Mouse (Mus musculus) liver, embryonic 12.5 days (tissue): ENCODE data around the gene Ctc1. TPM values are rescaled to one million over a fixed set of nuclear protein-coding genes. Genes with fewer than 3 reads are reported as not detected.

ENCODE experiments used
- ATAC-seq: fragments of 200-750 bp; cut with Nextera tagmentation; 2 replicates; pipeline ENCODE4 v1.8.0; 2017; ENCODE audit warnings: moderate number of reproducible peaks, mild to moderate bottlenecking, moderate library complexity
- H3K27ac ChIP-seq: fragments of 300-500 bp; sonication (generic); 2 replicates; pipeline ENCODE4 v1.5.1; 2016; ENCODE audit warnings: mild to moderate bottlenecking
- H3K27me3 ChIP-seq: fragments of 300-500 bp; sonication (generic); replicated peaks from 2 replicates; pipeline ENCODE4 v1.6.1; 2016; ENCODE audit warnings: mild to moderate bottlenecking, moderate library complexity
- H3K36me3 ChIP-seq: fragments of 300-500 bp; sonication (generic); 2 replicates; pipeline ENCODE4 v1.6.1; 2016; ENCODE audit warnings: mild to moderate bottlenecking, moderate library complexity
- H3K4me1 ChIP-seq: fragments of 300-500 bp; sonication (generic); 2 replicates; pipeline ENCODE4 v1.6.1; 2016
- H3K4me2 ChIP-seq: fragments of 300-500 bp; sonication (generic); 2 replicates; pipeline ENCODE4 v1.6.1; 2016; ENCODE audit warnings: mild to moderate bottlenecking, moderate library complexity
- H3K4me3 ChIP-seq: fragments of 300-500 bp; sonication (generic); 2 replicates; pipeline ENCODE4 v1.5.1; 2016; ENCODE audit warnings: mild to moderate bottlenecking, moderate library complexity
- H3K9ac ChIP-seq: fragments of 300-500 bp; sonication (generic); 2 replicates; pipeline ENCODE4 v1.6.1; 2016; ENCODE audit warnings: mild to moderate bottlenecking, moderate library complexity
- H3K9me3 ChIP-seq: fragments of 300-500 bp; sonication (generic); replicated peaks from 2 replicates; pipeline ENCODE4 v1.6.1; 2016; ENCODE audit warnings: mild to moderate bottlenecking, moderate library complexity
- WGBS: fragments of 180-500 bp; shearing (Covaris S2); methylation state at CpG from one replicate; pipeline ENCODE4 v1.1.7; 2016; ENCODE audit not compliant: insufficient replicate concordance; 5-methylcytosine and 5-hydroxymethylcytosine counted together
- polyA plus RNA-seq: library from polyadenylated mRNA; unstranded; fragments of >200 nt; fragmentation: Nextera tagmentation; extraction: Ambion mirVana; gene quantifications from 2 replicates; pipeline ENCODE4 v1.2.1, GENCODE M21; 2016

The Ctc1 gene
- polyA plus RNA-seq, 1 experiment from 2014 or later: 31.4 TPM

GRCm38 (mm10) chr11:69065394-69065925, 49.7 kb downstream of the Ctc1 start:
- H3K4me2 ChIP-seq: peak overlapping the region; percentile 91
- no peak overlapping the region for H3K9ac ChIP-seq
- H3K27me3 ChIP-seq: no peaks in the 10 kb centered on the region
- WGBS: 57% methylated on average over 3 of the region's 3 CpGs
- peak overlapping the region; percentile 57; the same call in 1 of the 2 replicates for H3K4me3 ChIP-seq
- ATAC-seq: no peak
- no peaks in the 10 kb centered on the region for H3K9me3 ChIP-seq
- no peaks in the 10 kb centered on the region for H3K36me3 ChIP-seq
- peaks cover 64% of the 10 kb centered on the region for H3K4me1 ChIP-seq
- peak overlapping the region; percentile 10; the same call in 1 of the 2 replicates for H3K27ac ChIP-seq

- ATAC-seq: peak; percentile 38
- no peaks in the 10 kb centered on the region for H3K27me3 ChIP-seq
- peaks cover 60% of the 10 kb centered on the region for H3K4me1 ChIP-seq
- peak overlapping the region; percentile 70 for H3K9ac ChIP-seq
- peak overlapping the region; percentile 57 for H3K4me3 ChIP-seq
- H3K27ac ChIP-seq: peak overlapping the region; percentile 69
- WGBS: 9% methylated on average over 29 of the region's 29 CpGs
- H3K4me2 ChIP-seq: peak overlapping the region; percentile 91
- no peaks in the 10 kb centered on the region for H3K36me3 ChIP-seq
- H3K9me3 ChIP-seq: no peaks in the 10 kb centered on the region
Measured at GRCm38 (mm10) chr11:69066163-69066861, 50.6 kb downstream of the Ctc1 start.

- peak overlapping the region; percentile 69 for H3K27ac ChIP-seq
- no peaks in the 10 kb centered on the region for H3K9me3 ChIP-seq
- H3K4me3 ChIP-seq: peak overlapping the region; percentile 57
- H3K4me1 ChIP-seq: peaks cover 60% of the 10 kb centered on the region
- H3K27me3 ChIP-seq: no peaks in the 10 kb centered on the region
- ATAC-seq: no peak
- no peaks in the 10 kb centered on the region for H3K36me3 ChIP-seq
- 13% methylated on average over 8 of the region's 8 CpGs for WGBS
- H3K4me2 ChIP-seq: peak overlapping the region; percentile 91
- H3K9ac ChIP-seq: peak overlapping the region; percentile 70; the same call in 1 of the 2 replicates
Measured at GRCm38 (mm10) chr11:69066956-69067355, 51.2 kb downstream of the Ctc1 start.

GRCm38 (mm10) chr11:69067601-69068000, 51.9 kb downstream of the Ctc1 start:
- H3K4me3 ChIP-seq: no peak overlapping the region
- peak overlapping the region; percentile 91 for H3K4me2 ChIP-seq
- peaks cover 65% of the 10 kb centered on the region for H3K4me1 ChIP-seq
- no peaks in the 10 kb centered on the region for H3K9me3 ChIP-seq
- no peaks in the 10 kb centered on the region for H3K36me3 ChIP-seq
- no peak for ATAC-seq
- no peaks in the 10 kb centered on the region for H3K27me3 ChIP-seq
- 50% methylated on average over 6 of the region's 6 CpGs for WGBS
- H3K27ac ChIP-seq: no peak overlapping the region
- H3K9ac ChIP-seq: 0 out of 2 replicates have a peak overlapping the region, but pooled peaks have one; percentile 22

- Histone ChIP-seq H3K36me3 (no peaks in the 10 kb centered on the region), H3K4me2 (peak overlapping the region; percentile 93), H3K27ac (peak overlapping the region; percentile 82), H3K9me3 (no peaks in the 10 kb centered on the region), H3K9ac (peak overlapping the region; percentile 80), H3K4me1 (peaks cover 75% of the 10 kb centered on the region), H3K27me3 (no peaks in the 10 kb centered on the region), H3K4me3 (peak overlapping the region; percentile 72)
- WGBS: under 1% methylated on average over 13 of the region's 13 CpGs
- no peak for ATAC-seq
Measured at GRCm38 (mm10) chr11:69070093-69070492, 54.4 kb downstream of the Ctc1 start.

- under 1% methylated on average over 47 of the region's 47 CpGs for WGBS
- Histone ChIP-seq H3K27me3 (no peaks in the 10 kb centered on the region), H3K4me3 (peak within 1 kb of the TSS; percentile 72), H3K9ac (peak within 1 kb of the TSS; percentile 80), H3K4me1 (peaks cover 71% of the 10 kb centered on the region), H3K9me3 (no peaks in the 10 kb centered on the region), H3K36me3 (no peaks in the 10 kb centered on the region), H3K4me2 (peak within 1 kb of the TSS; percentile 93), H3K27ac (peak within 1 kb of the TSS; percentile 82)
- peak; percentile 81 for ATAC-seq
Measured at GRCm38 (mm10) chr11:69070590-69071222, 55.0 kb downstream of the Ctc1 start, which contains the start of gene Tmem107. Gene Tmem107 (plus strand): TSS chr11:69070806.

GRCm38 (mm10) chr11:69071262-69071661, 55.6 kb downstream of the Ctc1 start:
- no peaks in the 10 kb centered on the region for H3K9me3 ChIP-seq
- H3K36me3 ChIP-seq: no peaks in the 10 kb centered on the region
- ATAC-seq: no peak
- H3K4me2 ChIP-seq: peak overlapping the region; percentile 93
- peaks cover 70% of the 10 kb centered on the region for H3K4me1 ChIP-seq
- H3K27me3 ChIP-seq: no peaks in the 10 kb centered on the region
- 38% methylated on average over 9 of the region's 9 CpGs for WGBS
- H3K9ac ChIP-seq: peak overlapping the region; percentile 80
- peak overlapping the region; percentile 82 for H3K27ac ChIP-seq
- H3K4me3 ChIP-seq: peak overlapping the region; percentile 72

- peaks cover 65% of the 10 kb centered on the region for H3K4me1 ChIP-seq
- H3K27me3 ChIP-seq: no peaks in the 10 kb centered on the region
- WGBS: 82% methylated on average over 11 of the region's 11 CpGs
- H3K27ac ChIP-seq: peak overlapping the region; percentile 93
- peak overlapping the region; percentile 48 for H3K4me3 ChIP-seq
- H3K4me2 ChIP-seq: peak overlapping the region; percentile 93
- H3K36me3 ChIP-seq: no peaks in the 10 kb centered on the region
- peak overlapping the region; percentile 69 for H3K9ac ChIP-seq
- no peaks in the 10 kb centered on the region for H3K9me3 ChIP-seq
- no peak for ATAC-seq
Measured at GRCm38 (mm10) chr11:69072234-69072633, 56.5 kb downstream of the Ctc1 start.

- peak overlapping the region; percentile 93 for H3K4me2 ChIP-seq
- H3K27me3 ChIP-seq: no peaks in the 10 kb centered on the region
- H3K27ac ChIP-seq: peak overlapping the region; percentile 93
- H3K9me3 ChIP-seq: no peaks in the 10 kb centered on the region
- ATAC-seq: no peak
- H3K4me1 ChIP-seq: peaks cover 61% of the 10 kb centered on the region
- 15% methylated on average over 9 of the region's 9 CpGs for WGBS
- H3K9ac ChIP-seq: peak overlapping the region; percentile 69
- H3K36me3 ChIP-seq: no peaks in the 10 kb centered on the region
- peak overlapping the region; percentile 48 for H3K4me3 ChIP-seq
Measured at GRCm38 (mm10) chr11:69072666-69073064, 57.0 kb downstream of the Ctc1 start.

GRCm38 (mm10) chr11:69073065-69073888, 57.6 kb downstream of the Ctc1 start:
- Histone ChIP-seq H3K27ac (peak overlapping the region; percentile 93), H3K27me3 (no peaks in the 10 kb centered on the region), H3K4me1 (peaks cover 62% of the 10 kb centered on the region), H3K36me3 (no peaks in the 10 kb centered on the region), H3K4me3 (peak overlapping the region; percentile 48), H3K9ac (peak overlapping the region; percentile 69), H3K9me3 (no peaks in the 10 kb centered on the region), H3K4me2 (peak overlapping the region; percentile 93)
- peak; percentile 78 for ATAC-seq
- WGBS: under 1% methylated on average over 14 of the region's 14 CpGs

- peaks cover 62% of the 10 kb centered on the region for H3K4me1 ChIP-seq
- no peaks in the 10 kb centered on the region for H3K9me3 ChIP-seq
- no peak for ATAC-seq
- H3K36me3 ChIP-seq: no peaks in the 10 kb centered on the region
- peak overlapping the region; percentile 93 for H3K27ac ChIP-seq
- H3K27me3 ChIP-seq: no peaks in the 10 kb centered on the region
- H3K4me3 ChIP-seq: no peak overlapping the region
- peak overlapping the region; percentile 93 for H3K4me2 ChIP-seq
- peak overlapping the region; percentile 69 for H3K9ac ChIP-seq
- WGBS: 40% methylated on average over 6 of the region's 6 CpGs
Measured at GRCm38 (mm10) chr11:69073951-69074775, 58.5 kb downstream of the Ctc1 start.
